Mouse (Mus musculus) brain, adult 2 months (tissue): ENCODE measurements around the gene Cspg4.

Source experiments
- DNase-seq: peaks from one replicate; pipeline ENCODE4 v3.0.0; 2011; ENCODE audit warnings: low read depth, low spot score

Cspg4 gene

DNA sequence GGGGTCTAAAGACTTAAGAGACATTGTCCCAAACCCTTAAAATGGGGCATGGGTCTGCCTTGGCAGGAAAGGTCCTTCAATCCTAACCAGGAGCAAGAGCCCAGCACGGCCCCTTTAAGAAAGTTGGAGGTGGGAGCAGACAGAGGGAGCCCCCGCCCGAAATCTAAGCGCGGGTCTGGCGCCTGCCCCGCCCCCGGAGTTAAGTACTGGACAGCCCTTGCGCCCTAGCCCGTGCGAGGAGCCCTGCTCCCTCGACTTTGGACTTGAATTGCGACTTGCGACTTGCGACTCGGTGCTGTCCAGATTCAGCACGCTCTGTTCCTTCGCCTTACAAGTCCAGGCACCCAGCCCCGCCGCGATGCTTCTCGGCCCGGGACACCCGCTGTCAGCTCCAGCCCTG lies at the start of gene Cspg4:
Cspg4 (plus strand) TSS at position 202 of the 400 bp plus-strand sequence.
- DNase-seq, result no peak

DNA sequence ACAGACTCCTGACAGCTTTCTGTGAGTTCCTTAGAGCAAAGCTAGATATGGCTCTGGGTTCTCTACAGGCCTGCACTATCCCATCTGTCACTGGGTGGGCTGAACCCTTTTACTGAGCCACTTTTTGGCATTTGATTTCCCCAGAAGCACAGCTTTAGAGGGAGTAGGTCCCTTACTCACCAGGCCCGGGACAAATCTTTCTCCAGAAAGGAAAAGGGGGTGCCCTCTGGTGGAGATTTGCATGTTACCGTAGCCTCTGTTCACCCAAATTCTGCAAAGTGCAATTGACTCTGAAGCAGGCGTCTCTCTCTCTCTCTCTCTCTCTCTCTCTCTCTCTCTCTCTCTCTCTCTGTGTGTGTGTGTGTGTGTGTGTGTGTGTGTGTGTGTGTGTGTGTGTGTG lies 39.9 kb upstream of the Cspg4 start:
- peak; percentile 82 for DNase-seq

DNA sequence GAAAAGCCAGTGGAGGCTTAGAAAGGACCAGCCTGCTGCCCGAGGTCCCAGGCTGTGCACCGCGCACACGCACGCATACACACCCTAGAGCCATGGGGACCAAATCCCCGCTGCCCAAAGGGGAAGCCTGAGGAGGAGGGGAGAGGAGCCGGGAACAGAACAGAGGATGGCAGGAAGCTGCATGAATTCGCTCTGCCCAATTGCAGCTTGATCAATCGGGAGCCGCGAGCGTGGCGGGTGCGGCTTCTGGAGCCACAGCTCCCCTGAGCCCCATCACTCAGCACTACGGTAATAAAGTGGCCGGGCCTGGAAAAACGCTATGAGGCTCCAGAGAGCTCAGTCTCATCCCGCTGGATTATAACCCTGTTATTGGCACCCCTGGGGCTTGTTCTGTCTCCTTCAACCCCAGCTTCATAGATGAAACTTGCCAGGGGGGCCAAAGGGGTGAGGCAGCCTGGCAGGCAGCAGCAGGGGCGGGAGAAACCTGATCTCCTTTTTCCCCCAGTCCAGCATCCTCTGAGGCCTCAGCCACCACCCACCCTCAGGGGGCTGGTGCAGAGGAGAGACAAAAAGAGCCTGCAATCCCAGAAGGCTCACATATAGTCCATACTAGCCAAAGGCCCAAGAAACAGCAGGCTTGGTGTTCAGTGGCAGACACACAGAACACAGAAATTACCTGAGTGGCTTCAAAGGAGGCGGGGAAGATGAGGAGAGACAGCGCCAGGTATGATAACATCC lies 39.2 kb upstream of the Cspg4 start:
- no peak for DNase-seq

DNA sequence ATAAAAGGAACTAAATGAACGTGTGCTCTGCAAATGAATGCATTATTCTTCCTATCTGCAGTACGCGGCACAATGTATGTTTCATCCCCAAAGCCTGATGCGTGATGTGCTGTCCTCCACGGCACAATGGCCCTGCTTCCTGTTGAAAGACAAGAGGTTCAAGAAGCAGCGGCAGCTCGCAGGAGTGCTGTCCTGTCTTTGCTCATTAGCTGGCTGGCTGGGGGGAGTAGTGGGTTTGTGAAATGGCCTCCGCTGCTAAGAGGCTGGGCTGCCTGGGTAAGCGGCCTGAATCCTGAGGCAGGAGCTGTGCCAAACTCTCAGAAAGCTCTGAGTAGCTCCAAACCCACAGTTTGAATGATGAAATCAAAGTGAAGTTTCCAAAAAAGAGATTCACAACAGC lies 36.7 kb upstream of the Cspg4 start:
- DNase-seq, result no peak

DNA sequence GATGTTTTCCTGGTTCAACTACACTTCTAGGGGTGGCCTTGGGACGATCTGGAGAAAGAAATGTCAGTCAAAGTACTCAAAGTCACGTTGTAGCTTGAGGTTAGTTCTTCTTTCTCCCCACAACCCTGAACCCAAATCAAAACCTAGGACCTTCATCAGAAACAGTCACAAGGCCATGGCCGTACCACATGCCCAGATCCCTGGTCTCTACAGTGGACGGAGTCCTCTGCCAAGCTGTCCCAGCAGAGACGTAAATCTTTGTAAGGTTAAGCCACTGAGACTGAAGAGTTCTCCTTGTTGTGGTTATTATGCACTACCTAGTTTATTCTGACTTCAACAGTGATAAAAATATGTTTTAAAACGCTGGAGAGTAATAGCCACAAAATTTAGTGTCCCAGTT lies 36.0 kb upstream of the Cspg4 start:
- DNase-seq, result no peak

DNA sequence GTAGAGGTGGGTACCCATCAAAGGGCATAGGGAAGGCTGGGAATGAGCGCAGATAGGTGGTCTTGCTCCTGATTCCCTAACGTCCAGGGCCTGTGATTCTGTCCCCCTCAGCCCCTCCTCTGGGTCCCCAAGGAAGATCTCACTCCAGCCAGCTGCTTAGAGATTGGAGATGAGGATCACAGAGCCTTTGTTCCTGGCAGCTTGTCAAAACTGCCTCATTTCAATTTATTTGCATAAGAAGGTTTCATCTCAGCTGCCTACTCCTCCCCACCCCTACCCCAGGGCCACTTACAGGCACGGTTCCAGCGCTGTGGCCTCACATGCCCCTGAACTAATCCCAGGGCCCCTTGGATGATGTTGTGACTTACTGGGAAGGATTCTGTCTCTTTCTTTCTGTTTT lies 34.7 kb upstream of the Cspg4 start:
- peak; percentile 74 for DNase-seq

DNA sequence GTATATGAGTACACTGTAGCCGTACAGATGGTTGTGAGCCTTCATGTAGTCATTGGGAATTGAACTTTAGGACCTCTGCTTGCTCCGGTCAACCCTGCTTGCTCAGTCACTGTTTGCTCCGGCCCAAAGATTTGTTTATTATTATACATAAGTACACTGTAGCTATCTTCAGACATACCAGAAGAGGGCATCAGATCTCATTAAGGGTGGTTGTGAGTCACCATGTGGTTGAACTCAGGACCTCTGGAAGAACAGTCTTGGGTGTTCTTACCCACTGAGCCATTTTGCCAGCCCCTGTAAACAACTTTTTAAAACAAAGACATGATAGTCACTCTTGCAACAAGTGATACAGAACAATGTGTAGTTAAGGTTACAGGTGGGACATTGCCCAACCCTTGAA lies 32.9 kb upstream of the Cspg4 start:
- no peak for DNase-seq

DNA sequence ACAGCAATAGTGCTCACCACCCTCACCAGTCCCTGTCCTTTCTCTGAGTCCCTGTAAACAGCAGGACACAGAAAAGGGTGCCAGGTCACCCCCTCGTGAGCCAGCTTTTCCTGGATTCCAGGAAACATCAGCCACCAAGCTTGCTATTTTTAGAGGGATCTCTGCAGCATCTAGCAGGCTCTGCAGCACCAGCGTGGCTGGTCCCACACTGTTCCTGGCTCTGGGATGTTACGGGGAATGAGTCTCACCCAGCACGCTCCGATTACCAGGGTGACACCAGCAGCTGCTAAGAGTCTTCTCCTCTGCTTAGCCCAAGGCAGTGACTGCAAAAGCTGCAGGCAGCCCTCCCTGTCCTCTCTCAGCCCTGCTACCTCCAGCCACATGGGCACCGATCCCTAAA lies 31.9 kb upstream of the Cspg4 start:
- peak; percentile 78 for DNase-seq

DNA sequence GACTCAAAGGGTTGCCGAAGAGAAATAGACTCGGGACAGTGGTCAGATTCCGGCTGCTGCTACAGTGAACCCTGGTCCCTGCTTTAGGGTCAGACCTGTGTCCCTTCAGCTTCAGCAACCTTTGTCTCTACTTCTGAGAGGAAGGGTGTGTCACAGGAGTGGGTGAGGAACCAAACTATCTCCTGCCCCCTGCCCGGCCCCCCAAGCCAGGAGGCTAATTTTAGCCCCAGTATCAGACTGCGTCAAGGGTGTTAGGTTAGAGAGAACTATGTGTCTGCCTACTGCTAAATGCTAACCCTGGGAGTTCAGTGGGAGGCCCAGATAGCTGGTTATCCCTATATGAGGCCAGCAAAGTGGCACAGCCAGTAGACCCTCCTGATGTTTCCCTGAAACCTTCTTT lies 29.7 kb upstream of the Cspg4 start:
- no peak for DNase-seq

DNA sequence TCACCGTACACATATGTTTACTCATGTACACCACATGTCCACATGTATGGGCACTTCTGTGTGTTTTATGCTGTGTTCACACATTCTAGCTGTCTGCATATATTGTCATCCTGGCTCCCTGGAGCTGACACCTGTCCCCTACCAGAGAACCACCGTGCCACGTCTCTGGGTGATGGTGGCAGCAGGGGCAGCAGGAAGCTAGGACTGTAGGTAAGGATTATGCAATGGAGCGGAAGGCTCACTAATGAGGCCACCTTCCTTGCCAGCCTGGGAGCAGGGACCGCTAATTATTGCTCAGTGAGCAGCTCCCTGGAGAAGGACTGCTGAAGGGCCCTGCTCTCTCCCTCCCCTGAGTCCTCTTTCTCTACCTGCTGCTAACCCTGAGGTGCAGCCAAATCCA lies 24.1 kb upstream of the Cspg4 start:
- DNase-seq, result no peak

DNA sequence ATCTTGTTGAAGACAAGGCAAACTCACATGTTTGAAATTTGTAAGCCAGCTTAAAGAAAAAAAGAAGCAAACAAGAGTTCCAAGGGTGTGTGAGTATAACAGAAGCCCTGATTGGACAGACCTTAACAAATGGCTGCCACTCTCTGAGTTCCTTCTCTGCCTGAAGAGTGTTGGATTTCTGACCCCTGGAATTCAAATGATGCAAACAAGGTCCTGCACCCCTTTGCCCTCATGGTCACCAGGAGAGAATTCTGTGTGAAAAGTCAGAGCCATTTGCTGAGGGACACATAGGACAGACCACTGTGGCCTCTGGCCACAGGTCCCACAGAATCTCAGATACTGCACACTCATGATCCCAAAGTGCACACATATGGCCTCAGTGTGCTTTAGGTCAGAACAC lies 23.0 kb upstream of the Cspg4 start:
- no peak for DNase-seq

DNA sequence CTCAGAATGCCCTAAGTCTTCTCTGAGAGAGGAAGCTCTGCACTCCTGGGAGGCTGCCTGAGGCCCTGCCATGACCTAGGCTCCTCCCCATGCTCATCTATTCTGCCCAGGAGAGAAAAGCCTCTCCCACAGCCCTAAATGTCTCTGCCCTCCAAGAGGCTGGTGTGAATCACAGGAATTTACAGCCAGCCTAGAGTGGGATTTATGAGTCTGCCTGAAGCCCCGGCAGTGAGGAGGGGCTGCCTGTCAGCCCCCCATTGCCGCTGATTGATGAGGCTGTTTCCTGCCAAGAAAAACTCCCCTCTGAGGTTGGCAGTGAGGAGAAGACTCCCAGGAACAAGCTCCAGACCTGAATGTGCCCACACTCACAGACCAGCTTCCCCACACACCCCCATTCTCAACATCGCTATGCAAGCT lies 22.5 kb upstream of the Cspg4 start:
- DNase-seq, result no peak

DNA sequence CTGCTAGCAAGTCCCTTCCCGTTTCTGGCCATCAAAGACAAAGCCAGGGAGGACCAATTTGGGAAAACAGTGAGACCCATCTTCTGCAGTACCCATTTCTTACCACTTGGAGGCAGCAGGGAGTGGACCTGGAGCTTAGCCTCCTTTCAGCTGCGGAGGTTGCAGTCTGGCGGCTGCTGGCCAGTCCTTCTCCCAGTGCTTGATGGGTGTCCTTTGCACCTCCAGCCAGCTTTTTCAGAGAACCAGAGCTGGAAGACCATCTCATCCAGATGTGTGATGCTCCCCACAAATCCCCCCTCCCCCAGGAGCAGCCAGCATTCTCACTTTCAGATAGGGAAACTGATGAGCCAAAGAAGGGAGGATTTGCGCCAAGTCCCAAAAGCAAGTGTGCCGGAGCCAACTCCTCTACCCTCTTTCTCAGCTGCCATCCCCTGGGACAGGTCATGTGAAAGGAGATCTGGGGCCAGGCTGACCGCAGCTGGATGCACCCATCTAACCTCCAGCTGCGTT lies 21.1 kb upstream of the Cspg4 start:
- DNase-seq, result peak; percentile 82

DNA sequence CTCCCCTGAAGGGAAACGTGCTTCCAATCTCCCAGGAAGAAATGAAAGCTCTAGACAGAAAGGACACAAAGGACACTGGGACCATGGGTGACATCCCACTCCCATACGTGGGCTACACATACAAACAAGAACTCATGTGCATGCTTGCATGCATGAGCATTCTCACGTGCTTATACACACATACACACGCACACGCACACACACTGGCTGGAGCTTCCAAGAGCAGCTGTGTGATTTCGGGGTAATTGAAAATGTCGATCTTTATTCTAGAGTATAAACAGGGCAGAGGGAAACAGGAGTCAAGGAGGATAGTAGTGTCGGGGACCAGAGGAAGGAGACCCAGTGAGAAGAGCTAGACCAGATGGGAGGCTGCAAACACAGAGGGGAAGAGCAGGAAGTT lies 20.2 kb upstream of the Cspg4 start:
- DNase-seq, result no peak

DNA sequence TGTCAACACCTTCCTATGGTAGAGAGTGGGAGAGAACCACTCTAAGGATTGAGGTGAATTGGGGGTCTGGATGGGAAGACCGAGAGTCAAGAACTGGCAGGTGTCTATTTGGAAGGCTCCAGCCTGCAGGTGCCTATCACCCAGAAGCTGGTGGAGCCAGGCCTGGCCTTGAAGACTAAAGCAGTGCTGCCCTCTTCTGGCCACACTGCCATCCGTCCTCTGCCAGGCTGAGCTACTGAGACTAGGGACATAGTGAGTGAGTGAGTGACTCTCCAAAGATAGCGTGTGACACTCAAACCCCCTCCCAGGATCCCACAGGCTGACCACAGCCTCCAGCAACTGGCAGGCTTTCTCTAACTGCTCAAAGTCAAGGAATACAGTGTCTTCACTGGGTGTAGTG lies 17.3 kb upstream of the Cspg4 start:
- peak; percentile 89 for DNase-seq

DNA sequence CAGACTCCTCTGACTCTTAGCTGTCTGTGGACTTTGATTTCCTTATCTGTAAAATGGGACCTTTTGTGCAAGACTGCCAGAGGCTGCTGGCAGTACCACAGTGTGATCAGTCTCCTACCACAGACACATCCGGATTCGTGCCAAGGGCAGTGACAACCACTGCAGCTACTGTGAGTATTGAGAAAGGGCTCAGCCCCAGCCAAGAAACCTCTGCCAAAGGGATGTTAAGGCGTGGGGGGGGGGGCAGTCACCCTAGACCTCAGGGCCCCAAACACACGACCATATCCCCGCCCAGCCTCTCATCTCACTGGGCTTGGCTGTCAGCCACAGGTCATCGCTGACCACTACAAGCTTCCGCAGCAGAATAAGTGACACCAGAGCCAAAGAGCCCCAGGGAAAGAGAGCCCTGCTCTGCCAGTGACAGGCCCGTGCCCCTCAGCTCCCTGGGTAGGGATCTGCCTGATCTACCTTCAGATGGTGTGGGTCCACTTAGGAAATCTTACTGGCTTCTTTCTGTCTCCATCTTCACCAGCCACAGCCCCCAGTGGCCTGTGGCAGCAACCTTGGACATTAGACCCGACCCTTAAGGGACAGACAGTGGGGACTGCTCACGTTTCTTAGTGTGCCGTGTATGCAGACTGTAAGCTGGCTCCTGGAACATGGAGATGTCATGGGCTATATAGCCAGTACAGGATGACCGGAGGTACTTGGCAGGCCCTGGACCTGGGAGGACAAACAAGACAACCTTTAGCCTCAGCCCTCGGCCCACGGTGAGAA lies 14.5 kb upstream of the Cspg4 start:
- DNase-seq, result peak; percentile 80

DNA sequence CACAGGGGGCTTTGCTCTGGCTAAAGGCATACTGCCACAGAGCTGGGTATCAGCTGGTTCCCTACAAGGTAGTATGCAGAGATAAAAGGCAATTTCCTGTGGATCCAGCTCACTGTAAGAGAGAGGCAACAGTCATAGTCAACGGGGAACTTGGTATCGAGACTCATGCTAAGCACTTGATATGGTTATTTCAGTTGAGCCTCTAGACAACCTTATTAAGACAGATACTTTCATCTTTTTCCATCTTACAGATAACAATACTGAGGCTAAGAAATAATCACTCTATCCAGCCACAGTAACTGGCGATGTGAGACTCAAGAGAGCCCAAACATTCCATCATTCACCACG lies 14.0 kb upstream of the Cspg4 start:
- DNase-seq, result no peak

DNA sequence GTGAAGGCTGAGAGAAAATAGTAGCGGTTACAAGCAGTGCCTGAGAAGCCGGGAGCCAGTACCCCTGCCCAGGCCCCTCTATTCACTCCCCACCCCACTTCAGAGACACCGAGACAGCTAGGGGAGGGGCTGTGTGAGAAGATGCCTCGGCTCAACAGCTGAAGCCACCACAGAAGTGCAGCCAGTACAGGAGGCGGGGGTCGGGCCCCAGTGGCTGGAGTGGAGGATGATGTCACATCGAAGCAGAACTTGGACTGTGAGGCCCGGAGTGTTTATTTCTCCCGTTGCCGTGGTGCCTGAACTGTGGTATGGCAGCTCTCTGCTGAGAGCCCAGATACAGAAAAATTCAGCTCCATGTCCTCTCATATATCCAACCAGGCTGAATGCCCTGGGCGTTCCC lies 13.1 kb upstream of the Cspg4 start:
- DNase-seq, result no peak

DNA sequence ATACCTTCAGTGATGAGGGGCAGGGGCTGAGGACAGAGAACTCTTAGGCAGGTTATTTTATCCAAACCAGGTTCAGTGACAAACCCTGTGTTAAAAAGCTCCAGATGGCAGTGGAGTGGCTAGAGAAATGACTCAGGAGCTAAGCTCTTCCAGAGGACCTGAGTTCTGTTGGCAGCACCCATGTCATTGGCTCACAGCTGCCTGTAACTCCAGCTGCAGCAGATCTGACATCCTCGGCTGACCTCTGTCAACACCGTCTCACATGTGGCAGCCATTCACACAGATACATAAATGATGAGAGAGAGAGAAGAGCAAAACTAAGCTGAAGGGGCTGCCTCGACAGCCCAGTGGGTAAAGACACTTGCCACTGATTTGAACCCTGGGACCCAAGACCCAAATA lies 7.4 kb upstream of the Cspg4 start:
- DNase-seq, result no peak

DNA sequence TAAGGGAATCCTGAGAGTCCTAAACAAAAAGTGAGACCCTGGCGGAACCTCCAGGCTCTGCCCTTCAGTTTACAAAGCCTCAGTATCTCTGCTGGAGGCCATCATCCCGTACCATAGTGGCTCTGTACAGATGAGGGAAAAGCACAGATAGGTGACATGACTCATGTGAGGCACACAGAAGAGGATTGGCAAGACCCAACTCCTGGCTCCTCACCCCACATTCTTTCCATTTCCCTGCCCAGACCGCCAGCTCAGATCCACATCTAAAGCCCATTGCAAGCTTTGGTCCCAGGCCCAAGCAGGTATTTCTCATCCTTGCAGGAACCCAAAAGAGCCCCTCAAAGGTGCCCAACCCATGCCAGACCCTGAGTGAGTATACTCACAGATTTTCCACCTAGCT lies 4.8 kb upstream of the Cspg4 start:
- no peak for DNase-seq

DNA sequence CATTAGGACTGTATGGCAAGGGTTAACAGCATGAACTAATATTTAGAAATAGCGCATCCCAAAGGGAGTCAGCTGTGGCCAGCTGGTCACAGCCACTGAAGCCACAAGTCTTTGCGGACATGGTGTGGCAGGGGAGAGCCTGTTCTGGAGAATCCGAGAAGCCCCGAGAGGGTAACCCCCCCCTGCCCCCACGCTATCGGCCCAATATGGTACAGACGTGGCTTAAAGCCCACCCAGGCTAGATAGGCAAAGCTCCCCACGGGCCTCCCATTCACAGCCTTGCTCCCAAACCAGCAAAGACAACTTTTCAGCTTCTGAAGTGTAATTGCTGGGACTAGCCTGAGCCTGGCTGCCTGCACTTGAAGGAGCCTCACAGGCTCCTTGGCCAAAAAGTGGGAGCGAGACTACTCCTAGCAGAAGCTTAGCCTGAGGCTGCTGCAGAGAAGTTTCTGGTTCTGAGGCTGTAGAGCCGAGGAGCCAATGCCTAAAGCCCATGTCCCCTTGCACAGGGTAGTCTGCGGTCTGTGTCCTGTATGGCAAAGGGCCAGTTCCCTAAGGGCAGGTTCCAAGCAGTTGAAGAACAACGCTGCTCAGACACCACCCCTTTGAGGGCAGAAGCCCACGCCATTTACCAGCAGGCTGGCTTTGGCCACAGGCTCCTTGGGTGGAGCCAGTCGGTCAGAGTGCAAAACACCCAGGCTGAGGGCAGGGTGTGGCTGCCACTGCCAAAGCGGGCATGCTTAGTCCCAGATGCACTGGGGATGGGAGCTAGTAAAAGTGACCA lies 4.2 kb upstream of the Cspg4 start:
- no peak for DNase-seq

DNA sequence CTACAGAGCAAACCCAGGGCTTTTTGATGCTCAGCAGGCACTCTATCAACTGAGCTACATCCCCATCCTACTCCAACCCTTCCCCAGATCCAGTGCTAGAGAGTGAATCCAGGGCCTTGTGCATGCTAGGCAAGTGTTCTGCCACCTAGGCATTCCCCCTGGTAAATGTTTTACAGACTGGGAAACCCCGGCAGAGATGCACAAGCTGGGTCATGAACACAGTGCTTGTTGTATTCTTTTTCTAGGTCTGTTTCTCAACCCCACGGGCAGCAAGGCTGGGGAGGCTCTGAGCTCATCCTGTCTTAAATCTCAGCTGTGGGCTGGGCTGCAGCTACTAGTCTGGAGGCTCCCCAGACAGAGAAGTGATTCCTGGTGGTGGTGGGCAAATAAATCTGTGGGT lies 2.0 kb upstream of the Cspg4 start:
- no peak for DNase-seq
